ENCODE assay signal across 8 mouse cellular contexts in genomic region chr11:53430670-53431346, GRCm38 (mm10). TPM values are rescaled to one million over a fixed set of nuclear protein-coding genes. Genes with fewer than 3 reads are reported as not detected.
DNase-seq lines count a peak whose midpoint lies in the region; ATAC-seq and TF ChIP-seq lines count a peak whose summit lies in the region.

Uqcrq (minus strand) TSS chr11:53430831.
Gdf9 (plus strand) TSS chr11:53431023.

- H3K4me1 ChIP-seq in E14TG2a.4 (replicated peaks; ENCODE audit: low read depth, low read length), result peaks cover 56% of the 10 kb centered on the region
- peaks cover 18% of the 10 kb centered on the region for H3K4me1 ChIP-seq in forebrain, embryonic 12.5 days
- H3K4me1 ChIP-seq in heart, postnatal 0 days (ENCODE audit: control insufficient read depth, insufficient read depth), result no peaks in the 10 kb centered on the region
- H3K4me1 ChIP-seq in liver, embryonic 16.5 days (ENCODE audit: control insufficient read depth, low read depth, low read length), result peaks cover 35% of the 10 kb centered on the region
- peaks cover 19% of the 10 kb centered on the region for H3K4me1 ChIP-seq in neural tube, embryonic 13.5 days (replicated peaks)
- peaks cover 7% of the 10 kb centered on the region for H3K4me1 ChIP-seq in testis, adult 2 months (ENCODE audit: control insufficient read depth, insufficient read depth, low read length)

- no peaks in the 10 kb centered on the region for H3K27me3 ChIP-seq in E14TG2a.4 (ENCODE audit: insufficient read depth, low read length)
- H3K27me3 ChIP-seq in forebrain, embryonic 12.5 days, result 0 out of 2 replicates have a peak, but pooled peaks cover 4% of the 10 kb centered on the region
- H3K27me3 ChIP-seq in heart, postnatal 0 days (ENCODE audit: control insufficient read depth, insufficient read depth, low read length), result no peaks in the 10 kb centered on the region
- no peaks in the 10 kb centered on the region for H3K27me3 ChIP-seq in liver, embryonic 16.5 days (ENCODE audit: control insufficient read depth, insufficient read depth, low read depth, low read length)
- no peaks in the 10 kb centered on the region for H3K27me3 ChIP-seq in neural tube, embryonic 13.5 days
- H3K27me3 ChIP-seq in testis, adult 2 months (ENCODE audit: control insufficient read depth, insufficient read depth, low read length), result no peaks in the 10 kb centered on the region

- peak within 1 kb of the TSS; percentile 99 for H3K4me3 ChIP-seq in E14TG2a.4 (replicated peaks; ENCODE audit: low read length)
- H3K4me3 ChIP-seq in forebrain, embryonic 12.5 days (replicated peaks), result peak within 1 kb of the TSS; percentile 96
- peak within 1 kb of the TSS; percentile 79 for H3K4me3 ChIP-seq in heart, postnatal 0 days (ENCODE audit: low read depth, low read length)
- H3K4me3 ChIP-seq in liver, embryonic 16.5 days (ENCODE audit: low read depth, low read length), result peak within 1 kb of the TSS; percentile 95
- peak within 1 kb of the TSS; percentile 87 for H3K4me3 ChIP-seq in neural tube, embryonic 13.5 days
- H3K4me3 ChIP-seq in testis, adult 2 months (ENCODE audit: control insufficient read depth, low read depth, low read length), result peak within 1 kb of the TSS; percentile 94

- H3K9me3 ChIP-seq in E14TG2a.4 (ENCODE audit: low read length), result no peaks in the 10 kb centered on the region
- no peaks in the 10 kb centered on the region for H3K9me3 ChIP-seq in forebrain, embryonic 12.5 days
- H3K9me3 ChIP-seq in heart, postnatal 0 days (replicated peaks; ENCODE audit: control insufficient read depth, low read length), result no peaks in the 10 kb centered on the region
- no peaks in the 10 kb centered on the region for H3K9me3 ChIP-seq in liver, embryonic 16.5 days (replicated peaks; ENCODE audit: control insufficient read depth, low read length)
- no peaks in the 10 kb centered on the region for H3K9me3 ChIP-seq in neural tube, embryonic 13.5 days

- no peak for TF ChIP-seq CTCF in E14TG2a.4 (conservative IDR thresholded peaks at IDR 0.05; ENCODE audit: low read length)
- no peak for TF ChIP-seq CTCF in heart, postnatal 0 days (IDR thresholded peaks at IDR 0.05; ENCODE audit: low read depth)
- no peak for TF ChIP-seq CTCF in testis, adult 2 months (IDR thresholded peaks at IDR 0.05; ENCODE audit: control insufficient read depth, insufficient read depth, insufficient replicate concordance, low read depth, low read length)

- DNase-seq in c-Kit-positive CD71-positive TER-119-positive erythroid progenitor cells, embryonic 14.5 days (ENCODE audit: low spot score), result peak; percentile 100
- DNase-seq in heart, postnatal 0 days (ENCODE audit: low spot score), result peak; percentile 100
- DNase-seq in kidney, postnatal 4 days, result peak; percentile 98 to 99

- peak; percentile 66 for TF ChIP-seq POLR2A in testis, adult 2 months (IDR thresholded peaks at IDR 0.05; ENCODE audit: control insufficient read depth, low read depth, low read length)

- H3K27ac ChIP-seq in forebrain, embryonic 12.5 days, result peak within 1 kb of the TSS; percentile 66
- H3K27ac ChIP-seq in heart, postnatal 0 days (ENCODE audit: low read depth), result peak within 1 kb of the TSS; percentile 93
- H3K27ac ChIP-seq in liver, embryonic 16.5 days (ENCODE audit: low read length), result peak within 1 kb of the TSS; percentile 91
- H3K27ac ChIP-seq in neural tube, embryonic 13.5 days (replicated peaks), result peak within 1 kb of the TSS; percentile 86
- H3K27ac ChIP-seq in testis, adult 2 months (ENCODE audit: control insufficient read depth, insufficient read depth, low read depth, low read length), result peak within 1 kb of the TSS; percentile 91

- peak; percentile 97 for ATAC-seq in forebrain, embryonic 12.5 days (ENCODE audit: low FRiP score)
- ATAC-seq in heart, postnatal 0 days (ENCODE audit: insufficient read depth, low read depth), result peak; percentile 95
- peak; percentile 89 for ATAC-seq in liver, embryonic 16.5 days (ENCODE audit: low read depth)
- ATAC-seq in neural tube, embryonic 13.5 days (ENCODE audit: low read depth), result peak; percentile 97

- H3K4me2 ChIP-seq in forebrain, embryonic 12.5 days, result peak within 1 kb of the TSS; percentile 89
- H3K4me2 ChIP-seq in heart, postnatal 0 days (ENCODE audit: low read depth, low read length), result peak within 1 kb of the TSS; percentile 84
- peak within 1 kb of the TSS; percentile 88 for H3K4me2 ChIP-seq in liver, embryonic 16.5 days (ENCODE audit: low read depth, low read length)
- H3K4me2 ChIP-seq in neural tube, embryonic 13.5 days, result peak within 1 kb of the TSS; percentile 92

- peaks cover 36% of the 10 kb centered on the region for H3K36me3 ChIP-seq in E14TG2a.4 (ENCODE audit: insufficient read depth, low read length)
- H3K36me3 ChIP-seq in forebrain, embryonic 12.5 days (replicated peaks), result peaks cover 19% of the 10 kb centered on the region
- peaks cover 7% of the 10 kb centered on the region for H3K36me3 ChIP-seq in heart, postnatal 0 days (replicated peaks; ENCODE audit: control insufficient read depth, insufficient read depth, low read length)
- H3K36me3 ChIP-seq in liver, embryonic 16.5 days (ENCODE audit: control insufficient read depth, insufficient read depth), result peaks cover 12% of the 10 kb centered on the region
- peaks cover 17% of the 10 kb centered on the region for H3K36me3 ChIP-seq in neural tube, embryonic 13.5 days
- H3K36me3 ChIP-seq in testis, adult 2 months (ENCODE audit: control insufficient read depth, insufficient read depth, low read length), result no peaks in the 10 kb centered on the region

- peak within 1 kb of the TSS; percentile 91 for H3K9ac ChIP-seq in forebrain, embryonic 12.5 days
- H3K9ac ChIP-seq in heart, postnatal 0 days (replicated peaks; ENCODE audit: low read depth, low read length), result peak within 1 kb of the TSS; percentile 88
- peak within 1 kb of the TSS; percentile 92 for H3K9ac ChIP-seq in liver, embryonic 16.5 days (ENCODE audit: low read depth, low read length)
- H3K9ac ChIP-seq in neural tube, embryonic 13.5 days, result peak within 1 kb of the TSS; percentile 93

- peak; percentile 82 for TF ChIP-seq EP300 in heart, postnatal 0 days (IDR thresholded peaks at IDR 0.05; ENCODE audit: low read depth)

- WGBS in forebrain, embryonic 12.5 days, result under 1% methylated on average over 44 of the region's 44 CpGs
- under 1% methylated on average over 43 of the region's 44 CpGs for WGBS in heart, postnatal 0 days
- WGBS in liver, embryonic 16.5 days (ENCODE audit: insufficient replicate concordance), result under 1% methylated on average over 44 of the region's 44 CpGs
- WGBS in neural tube, embryonic 13.5 days, result under 1% methylated on average over 44 of the region's 44 CpGs

RNA-seq across cellular contexts. Expression of gene Uqcrq, which starts in this region (rescaled TPM):
- polyA plus RNA-seq in forebrain, embryonic 12.5 days (2016; fragmentation: Nextera tagmentation; extraction: Ambion mirVana), result 538 and 578 TPM in 2 replicates
- total RNA-seq in heart, postnatal 0 days (2014; rRNA removed; ENCODE audit: low replicate concordance), result 76.4 and 97.1 TPM in 2 replicates
- polyA plus RNA-seq in heart, postnatal 0 days (2015; fragmentation: Nextera tagmentation; extraction: Ambion mirVana), result 3,062 and 3,250 TPM in 2 replicates
- 513 and 549 TPM in 2 replicates for polyA plus RNA-seq in liver, embryonic 16.5 days (2015; fragmentation: Nextera tagmentation; extraction: Ambion mirVana)
- polyA plus RNA-seq in neural tube, embryonic 13.5 days (2015; fragmentation: Nextera tagmentation; extraction: Ambion mirVana), result 722 and 723 TPM in 2 replicates
- 955 and 969 TPM in 2 replicates for polyA plus RNA-seq in testis, adult 2 months (2012; rRNA removed)

RNA-seq across cellular contexts. Expression of gene Gdf9, which starts in this region (rescaled TPM):
- 2.0 and 2.8 TPM in 2 replicates for polyA plus RNA-seq in forebrain, embryonic 12.5 days (2016; fragmentation: Nextera tagmentation; extraction: Ambion mirVana)
- 0.08 and 0.95 TPM in 2 replicates for total RNA-seq in heart, postnatal 0 days (2014; rRNA removed; ENCODE audit: low replicate concordance)
- polyA plus RNA-seq in heart, postnatal 0 days (2015; fragmentation: Nextera tagmentation; extraction: Ambion mirVana), result 0.79 and 1.1 TPM in 2 replicates
- polyA plus RNA-seq in liver, embryonic 16.5 days (2015; fragmentation: Nextera tagmentation; extraction: Ambion mirVana), result 0.41 and 0.43 TPM in 2 replicates
- 3.4 and 3.6 TPM in 2 replicates for polyA plus RNA-seq in neural tube, embryonic 13.5 days (2015; fragmentation: Nextera tagmentation; extraction: Ambion mirVana)
- polyA plus RNA-seq in testis, adult 2 months (2012; rRNA removed), result 8.4 and 10.1 TPM in 2 replicates

Comparison
In these comparisons a context has a peak if more than half of its experiments do, and no peak if none do; other contexts are left out.
1. Peak in every context shown above with its lines: DNase-seq, ATAC-seq, H3K4me3 ChIP-seq and H3K27ac ChIP-seq.